Mouse (Mus musculus) testis, postnatal 14 days (tissue): ENCODE measurements at regions not wholly inside any gene's neighbourhood (a gene's known extent, or its start where the extent isn't known, plus 50 kb on each side); places are given as distances from the start of the nearest gene placed in this dataset.

Experiments
- DNase-seq: peaks from one replicate; pipeline ENCODE4 v3.0.0; 2021; ENCODE audit warnings: low spot score

DNA sequence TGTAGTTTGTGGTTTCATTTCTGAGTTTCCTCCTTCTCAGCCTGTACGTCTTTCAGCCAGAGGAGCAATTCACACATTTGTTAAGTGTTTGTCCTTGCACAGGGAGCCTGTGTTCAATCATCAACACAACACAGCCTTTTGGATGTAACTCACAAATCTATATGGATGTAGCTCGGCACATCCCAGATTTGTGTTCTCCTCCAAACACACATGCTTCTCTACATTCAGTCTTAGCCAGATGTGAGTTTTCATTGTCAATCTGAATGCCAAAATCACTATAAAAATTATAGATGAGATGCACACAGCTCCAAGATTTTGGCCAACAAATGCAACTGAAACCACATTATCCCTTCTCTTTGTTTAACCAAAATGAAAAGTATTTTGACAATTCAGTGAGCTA is 380.9 kb downstream of the Gm9195 start:
- DNase-seq, result no peak

DNA sequence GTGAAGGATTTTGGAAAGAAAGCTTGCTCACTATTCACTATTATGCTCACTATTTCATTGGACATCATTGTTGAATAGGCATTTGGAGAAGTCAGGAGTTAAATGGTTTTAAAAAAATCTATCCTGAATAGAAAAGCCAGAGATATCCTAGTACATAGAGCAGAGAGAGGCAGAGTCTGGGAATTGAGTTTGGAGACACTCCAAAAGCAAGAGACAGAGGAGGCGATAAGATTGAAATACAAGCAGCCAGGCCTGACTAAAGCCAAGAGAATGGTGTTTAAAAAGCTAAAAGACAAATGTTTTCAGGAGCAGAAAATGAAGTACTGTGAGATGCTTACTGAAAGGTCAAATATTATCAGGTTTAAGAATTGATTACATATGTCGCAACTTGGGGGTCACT is 400.1 kb downstream of the Gm9195 start:
- DNase-seq, result no peak

- no peak for DNase-seq
These were observed 410.2 kb downstream of the Gm9195 start for GRCm38 (mm10) chr14:72081473-72081872.

- no peak for DNase-seq
These were observed 427.4 kb downstream of the Gm9195 start for GRCm38 (mm10) chr14:72064111-72064812.

DNA sequence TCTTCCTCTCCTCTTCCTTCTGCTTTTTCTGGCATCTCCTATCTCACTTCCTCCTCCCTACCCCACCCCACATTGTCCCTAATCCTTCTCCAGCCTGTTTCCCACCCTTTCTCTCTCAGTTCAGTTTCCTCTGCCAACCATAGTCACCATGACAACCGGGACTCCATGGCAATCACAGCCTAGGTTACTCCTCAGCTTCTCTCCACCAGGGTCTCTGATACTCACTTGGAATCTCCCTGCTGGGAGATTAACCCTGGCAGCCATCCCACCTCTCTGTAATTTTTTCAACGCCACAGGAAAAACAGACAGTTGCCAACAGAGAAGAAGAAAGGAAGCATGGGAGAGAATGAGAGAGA is 448.8 kb downstream of the Gm9195 start:
- no peak for DNase-seq

DNA sequence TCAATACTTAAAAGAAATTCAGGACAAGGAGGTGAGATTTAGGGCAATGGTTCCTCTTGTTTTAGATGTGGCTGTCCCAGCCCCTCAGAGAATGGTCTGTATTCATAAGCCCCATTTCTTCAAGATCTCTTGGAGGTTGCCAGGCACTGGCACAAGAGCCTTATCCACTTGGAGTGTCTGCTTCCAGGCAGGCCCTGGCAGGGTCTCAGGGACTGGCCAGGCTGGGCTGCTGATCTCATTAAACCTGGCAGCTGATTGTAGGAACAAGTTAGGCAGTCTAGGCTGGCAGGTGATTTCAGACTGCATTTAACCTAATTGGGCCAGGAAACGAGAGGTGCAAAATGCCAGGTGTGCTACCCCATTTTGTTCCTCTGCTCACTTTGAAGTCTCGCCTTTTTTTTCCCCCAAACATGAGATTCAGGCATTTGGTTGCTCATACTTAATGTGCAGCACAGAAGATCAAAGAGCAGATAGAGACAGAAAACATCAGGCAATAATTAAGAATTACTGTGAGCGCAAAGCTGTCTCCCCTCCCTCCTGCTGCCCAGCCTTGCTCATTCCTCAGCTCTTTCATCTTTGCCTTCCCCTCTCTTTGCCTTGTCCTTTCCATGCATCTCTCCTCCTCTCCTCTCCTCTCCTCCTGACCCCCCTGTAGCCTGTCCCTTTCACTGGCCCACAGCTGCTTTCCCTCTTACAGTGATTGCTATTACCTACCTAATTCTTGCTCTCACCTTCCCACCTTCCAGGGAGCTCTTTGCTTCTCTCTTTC is 449.3 kb downstream of the Gm9195 start:
- no peak for DNase-seq

DNA sequence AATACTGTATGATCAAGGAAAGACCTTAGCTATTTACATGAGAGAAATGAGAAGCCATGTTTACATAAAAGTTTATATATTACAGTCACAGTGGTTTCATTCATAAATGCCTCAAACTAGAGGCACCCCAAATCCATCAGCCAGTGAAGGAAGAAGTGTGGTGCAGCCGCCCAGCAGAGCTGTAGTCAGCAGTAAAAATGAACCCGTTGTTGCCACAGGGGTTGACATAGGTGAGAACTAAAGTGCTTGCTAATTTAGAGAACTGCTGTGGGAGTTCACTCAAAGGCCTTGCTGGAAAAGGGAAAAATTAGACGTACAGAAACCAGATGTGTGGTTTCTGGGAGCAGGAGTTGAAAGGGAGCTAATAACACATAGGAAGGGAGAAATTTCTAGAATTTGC is 461.2 kb downstream of the Gm9195 start:
- DNase-seq, result no peak

- DNase-seq, result no peak
These were observed 464.1 kb downstream of the Gm9195 start for GRCm38 (mm10) chr14:72027362-72028020.

GRCm38 (mm10) chr14:72004371-72004770 is 487.3 kb downstream of the Gm9195 start:
- DNase-seq, result no peak

- DNase-seq, result no peak
These were observed 489.2 kb downstream of the Gm9195 start for GRCm38 (mm10) chr14:72002205-72003138.

DNA sequence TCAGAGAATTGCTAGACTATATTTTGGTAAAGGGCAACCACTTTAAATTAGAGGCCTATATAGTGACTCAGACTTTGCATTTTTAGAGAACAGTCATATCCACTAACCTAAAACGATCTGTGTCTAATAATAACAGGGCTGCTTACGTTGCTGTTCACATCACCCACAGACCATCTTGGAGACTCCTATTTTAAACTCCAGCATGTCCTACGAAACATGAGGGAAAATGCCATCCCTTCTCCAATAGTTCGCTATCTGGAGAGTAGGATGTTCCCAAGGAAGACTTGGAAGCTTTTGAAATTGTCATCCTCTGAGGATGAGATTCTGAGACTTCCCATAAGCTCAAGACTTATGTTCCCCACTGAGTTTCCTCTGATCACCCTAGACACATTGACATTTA is 518.6 kb downstream of the Gm9195 start:
- DNase-seq, result no peak

GRCm38 (mm10) chr14:71972521-71972920 is 519.1 kb downstream of the Gm9195 start:
- no peak for DNase-seq

DNA sequence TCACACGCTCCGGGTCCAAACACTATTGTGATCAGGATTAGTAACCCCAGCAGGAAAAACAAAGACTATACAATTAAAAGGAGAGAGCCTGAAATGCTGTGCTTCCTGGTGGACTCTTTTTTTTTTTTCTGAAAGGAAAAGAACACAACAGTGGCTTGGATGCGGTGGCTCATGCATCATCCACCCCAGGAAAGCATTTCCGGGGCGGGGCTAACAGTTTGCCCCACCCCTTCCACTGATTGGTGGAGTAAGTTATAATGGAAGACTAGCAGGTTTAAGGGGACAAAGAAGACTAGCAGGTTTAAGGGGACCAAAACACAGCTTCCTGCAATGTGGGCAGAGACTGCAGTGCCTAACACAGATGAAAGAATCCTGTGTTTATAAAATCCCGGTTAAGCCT is 524.0 kb downstream of the Gm9195 start:
- peak; percentile 17 for DNase-seq

GRCm38 (mm10) chr14:71963389-71964169 is 528.1 kb downstream of the Gm9195 start:
- DNase-seq, result no peak

DNA sequence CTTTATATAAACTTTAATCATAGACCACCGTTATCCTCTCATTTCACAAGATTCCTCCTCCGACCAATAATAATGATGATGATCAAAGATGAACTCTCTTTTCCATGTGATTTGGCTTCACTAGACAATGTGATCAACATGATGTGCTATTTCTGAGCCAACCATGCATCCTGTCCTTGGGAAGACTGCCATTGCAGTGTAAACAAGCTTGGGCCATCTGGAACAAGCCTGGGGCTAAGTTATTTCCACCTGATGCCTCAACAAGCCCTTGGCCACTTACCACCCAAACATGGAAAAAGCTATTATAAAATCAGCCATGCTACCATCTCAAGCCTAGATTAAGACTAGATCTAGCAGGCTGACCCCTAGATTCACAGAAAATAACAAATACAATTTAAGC is 542.9 kb downstream of the Gm9195 start:
- no peak for DNase-seq

GRCm38 (mm10) chr14:71937157-71937485 is 554.5 kb downstream of the Gm9195 start:
- DNase-seq, result no peak

DNA sequence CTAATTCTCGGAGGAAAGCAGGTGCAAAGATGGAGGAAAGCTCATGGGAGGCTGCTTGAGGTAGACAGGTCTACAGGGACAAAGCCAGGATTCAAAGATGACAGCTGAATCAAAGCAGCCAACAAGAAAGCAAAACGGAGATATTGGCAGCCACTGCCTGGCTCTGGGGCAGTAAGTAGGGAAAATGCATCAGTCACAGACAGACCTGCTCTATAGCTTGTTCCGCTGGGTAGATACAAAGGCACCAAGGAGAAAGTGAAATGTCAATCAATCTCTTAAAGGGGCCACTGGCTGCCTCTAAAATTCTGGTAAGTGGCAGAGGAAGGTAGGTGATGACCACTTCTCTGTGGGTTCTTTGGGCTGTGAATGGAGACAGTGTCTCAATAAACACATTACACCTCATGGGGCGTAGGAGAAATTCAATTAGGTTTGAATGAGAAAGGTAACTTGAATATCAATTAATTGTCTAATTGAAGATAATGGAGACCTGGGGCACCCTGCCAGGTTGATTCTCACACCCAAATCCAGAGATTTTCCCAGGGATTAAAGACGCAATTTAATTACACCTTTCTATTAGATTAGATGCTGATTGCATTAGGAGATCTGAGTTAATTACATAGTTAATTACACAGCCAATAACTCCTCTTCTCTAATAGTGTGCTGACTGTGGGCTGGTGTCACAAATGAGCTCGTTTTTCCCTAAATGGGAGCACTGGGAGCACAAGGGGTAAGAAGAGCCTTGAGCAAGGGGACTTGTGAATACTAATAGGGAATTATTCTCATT is 555.1 kb downstream of the Gm9195 start:
- no peak for DNase-seq

DNA sequence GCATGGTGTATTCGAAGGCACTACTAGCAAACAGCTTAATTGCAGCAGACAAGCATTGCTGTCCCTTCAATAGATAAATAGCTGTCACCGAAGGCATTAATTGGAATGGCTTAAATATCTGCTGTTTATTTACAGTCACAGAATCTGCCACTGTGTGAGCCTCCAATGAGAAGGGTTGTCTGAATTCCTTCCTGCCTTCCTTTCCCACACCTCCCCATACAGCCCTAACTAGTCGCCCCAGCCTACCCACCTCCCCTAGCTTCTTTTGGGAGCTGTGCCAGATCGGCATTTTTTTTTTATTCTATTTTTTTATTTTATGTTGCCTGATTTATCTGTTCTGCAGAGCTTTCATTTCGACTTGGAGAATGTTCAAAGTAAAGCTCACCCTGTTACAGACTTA is 575.7 kb downstream of the Gm9195 start:
- no peak for DNase-seq

DNA sequence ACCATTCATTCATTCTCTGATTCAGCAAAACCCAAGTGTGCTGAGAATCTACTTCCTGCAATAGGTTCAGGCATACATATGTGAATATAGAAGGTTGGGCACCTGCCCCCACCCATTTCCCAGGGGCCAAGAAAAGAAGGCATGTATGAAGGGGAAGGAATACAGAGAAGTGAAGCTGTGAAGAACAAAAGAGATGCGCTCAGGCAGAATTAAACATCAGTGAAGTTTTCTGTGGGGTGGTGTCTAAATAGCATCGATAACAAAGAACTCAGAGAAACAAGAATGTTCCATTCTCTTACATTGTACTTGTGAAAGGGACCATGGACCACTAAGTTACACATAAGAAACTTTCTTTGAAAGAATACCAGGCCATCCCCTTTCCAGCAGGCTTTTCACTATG is 580.7 kb downstream of the Gm9195 start:
- DNase-seq, result no peak

DNA sequence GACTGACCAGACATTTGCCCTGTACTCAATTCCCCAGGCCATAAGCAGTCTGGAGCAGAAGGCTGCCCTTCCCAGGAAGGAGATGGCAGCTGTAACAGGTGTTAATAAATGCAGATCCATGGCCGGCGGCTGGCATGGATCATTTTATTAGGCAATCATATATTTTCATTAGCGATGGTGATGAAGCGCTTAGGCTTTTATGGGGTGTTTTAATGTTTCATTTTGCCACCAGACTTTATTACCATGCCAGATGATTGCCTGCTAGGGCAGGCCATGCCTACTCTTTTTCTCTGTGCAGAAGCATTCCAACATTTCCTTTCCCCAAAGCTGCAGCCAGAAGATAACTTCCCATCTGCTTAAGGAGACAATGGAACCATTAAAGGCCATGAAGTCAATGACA is 596.2 kb downstream of the Gm9195 start:
- DNase-seq, result no peak

DNA sequence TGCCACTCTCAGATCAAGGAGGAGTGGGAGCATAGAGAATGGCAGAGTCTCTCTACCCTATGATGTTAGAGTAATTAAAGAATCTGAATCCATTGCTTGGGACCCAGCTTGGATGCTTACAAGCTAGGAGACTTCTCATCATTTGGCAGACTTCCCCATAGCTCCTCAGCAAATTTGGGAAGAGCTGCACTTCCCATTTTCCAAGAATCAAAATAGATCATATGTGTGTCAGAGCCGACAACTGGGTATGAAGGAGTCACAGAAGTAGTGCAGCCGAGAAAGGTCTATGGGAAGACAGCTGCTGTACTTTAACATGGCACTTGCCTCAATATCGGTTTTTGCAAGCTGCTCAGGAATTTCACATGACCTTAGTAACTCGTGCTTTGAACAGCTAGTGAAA is 596.8 kb downstream of the Gm9195 start:
- DNase-seq, result no peak
